Mouse (Mus musculus) heart, postnatal 0 days (tissue): ENCODE measurements around the gene Sucla2.

Source experiments
- CTCF ChIP-seq: IDR thresholded peaks from 2 replicates; pipeline ENCODE4 v1.5.1; 2016; ENCODE audit warnings: antibody characterized with exemption, control low read depth, low read depth
- EP300 ChIP-seq: IDR thresholded peaks from 2 replicates; pipeline ENCODE4 v1.6.1; 2016; ENCODE audit warnings: antibody characterized with exemption, low read depth

DNA sequence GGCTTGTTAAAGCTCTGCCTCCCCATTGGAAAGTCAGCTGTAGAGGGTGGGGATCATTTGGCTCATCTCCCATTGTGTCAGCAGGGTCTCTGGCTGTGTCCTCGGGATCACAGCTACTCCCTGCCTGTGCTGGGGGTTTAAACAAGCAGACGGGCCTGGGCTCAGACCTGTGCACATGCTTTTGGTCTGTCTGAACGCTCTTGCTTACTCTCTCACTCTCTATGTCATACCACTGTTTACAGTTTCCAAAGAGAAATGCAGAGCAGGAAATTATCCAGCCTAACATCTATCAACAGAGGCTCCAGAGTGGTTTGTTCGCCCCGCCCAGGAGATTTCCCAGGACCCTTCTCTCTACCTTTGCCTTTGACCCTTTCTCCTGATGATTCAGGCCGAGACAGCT, 23.4 kb upstream of the Sucla2 start:
- TF ChIP-seq CTCF (no peak), EP300 (no peak)
